Mouse (Mus musculus) cerebellum, adult (tissue): ENCODE measurements around the gene Snrnp200.
"Not testable (repeated sequence)": the region's sequence is repeated elsewhere in the genome, so short reads cannot be mapped to it uniquely, and the experiment has no call there.

ENCODE experiments used
- ATAC-seq: cut with Nextera tagmentation; 2 replicates; pipeline ENCODE4 v1.9.2; 2017; ENCODE audit warnings: mild to moderate bottlenecking, moderate library complexity, mixed read lengths; ENCODE audit not compliant: insufficient number of reproducible peaks, low FRiP score, low TSS enrichment

The Snrnp200 gene

DNA sequence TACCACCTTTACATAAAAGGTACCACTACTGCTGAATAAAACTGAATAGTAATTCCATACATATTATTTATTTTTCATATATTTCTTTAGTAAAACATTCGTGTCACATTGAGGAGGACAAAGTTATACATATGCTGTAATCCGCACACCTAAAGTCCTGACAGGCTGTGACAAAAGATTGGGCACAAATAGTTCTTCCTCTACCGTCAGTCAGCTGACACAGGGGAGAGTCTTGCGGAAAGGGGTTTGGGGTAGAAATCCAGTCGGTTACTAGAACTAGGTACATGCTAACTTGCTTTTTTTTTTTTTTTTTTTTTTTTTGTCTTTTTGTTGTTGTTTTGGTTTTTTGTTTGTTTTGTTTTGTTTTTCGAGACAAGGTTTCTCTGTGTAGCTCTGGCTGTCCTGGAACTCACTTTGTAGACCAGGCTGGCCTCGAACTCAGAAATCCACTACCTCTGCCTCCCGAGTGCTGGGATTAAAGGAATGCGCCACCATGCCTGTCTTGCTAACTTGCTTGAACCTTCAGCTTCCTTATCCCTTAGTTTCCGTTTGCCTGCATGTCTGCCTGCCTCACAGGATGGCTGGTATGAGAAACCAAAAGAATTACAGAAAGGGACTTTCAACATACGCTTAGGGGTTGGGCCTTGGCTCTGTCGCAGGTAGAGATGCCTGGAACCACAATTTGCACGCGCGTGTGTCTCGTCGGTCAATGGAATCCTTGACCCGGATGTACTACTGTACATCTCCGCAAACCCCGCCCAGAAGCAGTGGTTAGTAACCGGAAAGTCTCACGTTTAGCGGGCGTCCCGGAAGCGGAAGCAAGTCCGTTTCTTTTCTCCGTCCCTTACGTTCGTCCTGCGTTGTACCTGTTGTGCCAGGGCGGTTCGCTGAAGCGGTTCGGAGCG, at the start of gene Snrnp200, which contains the start of gene 1810024B03Rik:
TSS of gene Snrnp200 (plus strand) at position 840 of the 905 bp plus-strand sequence.
TSS of gene 1810024B03Rik (minus strand) at position 734 of the 905 bp plus-strand sequence.
- peak; percentile 95 for ATAC-seq

DNA sequence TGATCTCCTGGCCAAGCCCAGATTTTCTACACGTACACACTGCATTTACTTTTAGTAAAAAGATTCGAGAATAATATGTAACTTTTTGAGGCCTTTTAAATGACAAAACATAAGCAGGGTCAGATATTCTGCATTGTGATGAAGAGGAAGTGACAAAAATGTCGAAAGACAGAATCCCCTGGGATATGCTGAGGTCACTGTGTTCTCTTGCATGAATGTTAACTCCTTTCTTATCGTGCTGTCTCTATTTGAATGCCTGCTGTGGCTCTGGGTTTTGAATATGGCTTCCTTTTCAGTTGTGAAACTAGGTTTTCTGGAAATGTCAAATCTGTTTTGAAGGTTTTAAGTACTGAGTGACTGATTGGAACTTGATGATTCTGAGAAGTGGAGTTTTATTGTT, 42.5 kb upstream of the Snrnp200 start:
- no peak for ATAC-seq

DNA sequence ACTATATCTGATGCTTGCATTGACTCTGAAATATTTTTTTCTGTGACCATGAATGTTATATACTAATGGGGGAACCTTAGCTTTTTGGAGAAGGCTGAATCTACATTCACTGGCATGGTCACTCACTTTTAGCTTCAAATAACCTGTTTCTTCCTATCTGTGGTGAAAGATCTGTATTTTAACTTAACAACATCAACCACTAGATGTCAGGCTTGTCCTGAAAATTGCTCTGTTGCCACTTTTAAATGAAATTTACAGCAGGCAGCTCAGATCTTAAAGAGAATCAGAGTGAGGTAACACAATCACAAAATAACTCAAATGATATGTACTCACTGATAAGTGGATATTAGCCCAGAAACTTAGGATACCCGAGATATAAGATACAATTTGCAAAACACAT, 41.9 kb upstream of the Snrnp200 start:
- not testable (repeated sequence) for ATAC-seq

DNA sequence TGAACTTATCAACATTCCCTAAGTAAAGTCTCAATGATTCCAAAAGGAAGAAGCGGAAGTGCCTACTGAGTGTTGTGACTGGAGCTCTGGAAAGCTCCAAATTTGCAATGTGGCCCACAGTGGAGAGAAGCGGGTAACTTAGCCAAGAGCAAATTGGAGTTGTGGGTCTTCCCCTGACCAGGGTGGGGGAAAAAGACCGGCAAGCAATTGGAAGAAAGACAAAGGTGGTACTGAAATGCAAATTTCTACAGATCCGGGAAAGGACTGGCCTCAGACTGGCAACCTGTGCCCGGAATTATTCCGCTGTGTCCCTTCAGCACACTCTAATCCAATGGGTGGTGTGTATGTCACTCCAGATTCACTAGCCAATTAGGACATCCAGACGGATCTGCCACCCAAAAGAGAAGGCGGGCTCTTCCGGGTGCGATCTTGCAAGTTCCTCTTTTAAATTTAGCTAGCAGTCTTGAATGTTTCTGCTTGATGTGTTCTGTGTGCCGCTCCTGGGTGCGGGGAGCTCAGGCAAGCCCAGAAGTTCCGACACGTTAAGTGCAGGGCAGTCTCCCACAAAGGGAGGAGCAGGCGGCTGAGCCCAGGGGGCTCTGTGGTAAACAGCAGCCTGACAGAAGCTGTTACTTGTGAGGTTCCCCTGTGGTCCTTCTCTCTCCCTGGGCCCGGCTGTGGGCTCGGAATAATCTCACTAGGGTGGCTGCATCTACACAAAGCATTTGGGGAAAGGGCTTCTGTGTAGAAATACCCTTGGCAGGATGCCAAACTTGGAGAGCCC, 25.4 kb upstream of the Snrnp200 start:
- peak; percentile 100 for ATAC-seq

GRCm38 (mm10) chr2:127189574-127189973, 18.6 kb upstream of the Snrnp200 start:
- ATAC-seq = no peak

- ATAC-seq = no peak
Observed at GRCm38 (mm10) chr2:127204932-127205331, 3.3 kb upstream of the Snrnp200 start.

DNA sequence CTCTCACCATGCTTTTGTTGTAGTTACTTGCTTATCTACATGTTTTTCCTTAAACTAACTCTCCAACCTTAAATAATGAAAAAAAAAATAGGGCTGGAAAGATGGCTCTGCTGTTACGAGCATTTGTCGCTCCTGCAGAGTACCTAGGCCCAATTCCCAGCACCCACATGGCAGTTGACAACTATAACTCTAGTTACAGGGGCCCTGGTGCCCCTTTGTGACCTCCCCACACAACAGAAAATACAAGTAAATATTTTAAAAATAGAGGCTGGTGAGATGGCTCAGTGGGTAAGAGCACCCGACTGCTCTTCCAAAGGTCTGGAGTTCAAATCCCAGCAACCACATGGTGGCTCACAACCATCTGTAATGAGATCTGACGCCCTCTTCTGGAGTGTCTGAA, 2.2 kb upstream of the Snrnp200 start:
- not testable (repeated sequence) for ATAC-seq

DNA sequence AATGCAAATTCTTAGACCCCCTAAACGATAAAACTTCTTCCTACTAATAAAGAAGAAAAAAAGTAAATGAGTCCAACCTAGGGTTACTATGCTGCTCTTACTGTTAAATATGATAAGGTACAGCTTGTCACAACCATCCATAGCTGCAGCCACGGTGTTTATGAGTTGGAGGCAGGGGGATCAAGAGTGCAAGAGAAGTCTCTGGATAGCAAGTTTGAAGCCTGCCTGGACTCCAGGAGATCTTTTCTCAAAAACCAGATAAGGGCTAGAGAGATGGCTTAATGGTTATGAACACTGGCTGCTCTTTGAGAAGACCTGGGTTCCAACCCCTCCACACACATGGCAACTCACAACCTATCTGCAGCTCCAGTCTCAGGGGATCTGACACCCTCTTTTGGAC, 1.3 kb upstream of the Snrnp200 start:
- no peak for ATAC-seq

DNA sequence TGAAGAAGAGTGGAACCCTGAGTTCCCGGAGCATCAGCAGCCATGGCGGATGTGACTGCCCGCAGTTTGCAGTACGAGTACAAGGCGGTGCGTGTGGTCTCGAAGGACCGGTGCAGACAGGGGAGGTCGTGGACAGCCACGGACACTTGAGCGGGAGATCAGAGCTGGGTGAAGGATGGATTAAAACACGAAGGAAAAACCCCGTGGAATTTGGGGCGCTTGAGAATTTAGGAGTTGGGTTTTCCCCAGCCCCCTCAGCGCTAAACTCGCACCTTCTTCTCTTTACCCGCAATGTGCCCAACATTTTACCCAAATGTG, 225 bp downstream of the Snrnp200 start:
- peak; percentile 32; the same call in 1 of the 2 replicates for ATAC-seq

DNA sequence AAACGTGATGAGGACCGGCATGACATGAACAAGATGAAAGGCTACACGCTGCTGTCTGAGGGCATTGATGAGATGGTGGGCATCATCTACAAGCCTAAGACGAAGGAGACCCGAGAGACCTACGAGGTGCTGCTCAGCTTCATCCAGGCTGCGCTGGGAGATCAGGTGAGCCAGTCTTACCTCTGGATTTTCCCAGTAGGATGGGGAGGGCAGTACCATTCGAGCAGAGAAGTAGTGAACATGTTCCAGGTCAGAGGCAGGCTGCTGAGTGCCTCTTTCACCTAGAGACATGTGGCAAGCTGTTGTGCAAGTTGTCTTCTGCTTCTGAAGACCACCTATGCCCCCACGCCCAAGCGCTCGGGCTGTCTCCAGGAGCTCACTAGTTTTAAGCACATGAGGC, 2.5 kb downstream of the Snrnp200 start:
- no peak for ATAC-seq

- no peak for ATAC-seq
Observed at GRCm38 (mm10) chr2:127217746-127218145, 9.6 kb downstream of the Snrnp200 start.

DNA sequence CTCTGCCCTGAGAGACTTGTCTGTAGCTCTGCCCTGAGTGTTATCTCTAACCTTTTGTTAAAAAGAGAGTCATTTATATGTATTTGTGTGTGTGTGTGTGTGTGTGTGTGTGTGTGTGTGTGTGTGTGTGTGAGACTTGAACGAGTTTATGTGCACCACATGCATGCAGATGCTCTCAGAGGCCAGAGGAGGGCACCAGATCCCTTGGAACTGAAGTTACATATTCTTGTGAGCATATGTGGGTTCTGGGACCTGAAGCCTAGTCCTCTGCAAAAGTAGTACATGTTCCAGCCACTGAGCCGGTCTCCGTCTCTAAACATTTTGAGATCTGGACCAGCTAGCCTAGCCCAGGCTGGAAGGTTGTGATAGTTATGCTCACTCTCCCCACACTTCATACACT, 17.1 kb downstream of the Snrnp200 start:
- no peak for ATAC-seq

DNA sequence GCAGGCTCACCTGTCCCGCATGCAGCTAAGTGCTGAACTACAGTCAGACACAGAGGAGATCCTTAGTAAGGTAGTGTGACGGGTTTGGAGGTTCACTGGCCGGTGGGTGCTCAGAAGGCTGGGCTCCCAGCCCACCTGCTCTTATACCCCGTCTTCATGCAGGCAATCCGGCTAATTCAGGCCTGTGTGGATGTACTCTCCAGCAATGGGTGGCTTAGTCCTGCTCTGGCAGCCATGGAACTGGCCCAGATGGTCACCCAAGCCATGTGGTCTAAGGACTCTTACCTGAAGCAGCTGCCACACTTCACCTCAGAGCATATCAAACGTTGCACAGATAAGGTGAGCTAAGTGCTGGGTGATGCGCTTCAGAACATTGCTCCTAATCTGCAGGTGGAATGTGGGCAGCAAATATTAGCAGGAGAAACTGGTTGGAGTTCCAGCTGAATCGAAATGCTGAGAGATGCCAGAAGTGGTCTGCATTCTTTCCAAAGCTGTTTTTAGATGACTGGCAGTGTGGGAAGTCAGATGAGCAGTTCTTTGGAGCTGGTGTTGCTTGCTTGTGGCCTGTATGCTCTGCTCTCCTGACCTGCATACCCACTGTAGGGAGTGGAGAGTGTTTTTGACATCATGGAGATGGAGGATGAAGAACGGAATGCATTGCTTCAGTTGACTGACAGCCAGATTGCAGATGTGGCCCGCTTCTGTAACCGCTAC, 29.9 kb downstream of the Snrnp200 start:
- ATAC-seq = no peak

DNA sequence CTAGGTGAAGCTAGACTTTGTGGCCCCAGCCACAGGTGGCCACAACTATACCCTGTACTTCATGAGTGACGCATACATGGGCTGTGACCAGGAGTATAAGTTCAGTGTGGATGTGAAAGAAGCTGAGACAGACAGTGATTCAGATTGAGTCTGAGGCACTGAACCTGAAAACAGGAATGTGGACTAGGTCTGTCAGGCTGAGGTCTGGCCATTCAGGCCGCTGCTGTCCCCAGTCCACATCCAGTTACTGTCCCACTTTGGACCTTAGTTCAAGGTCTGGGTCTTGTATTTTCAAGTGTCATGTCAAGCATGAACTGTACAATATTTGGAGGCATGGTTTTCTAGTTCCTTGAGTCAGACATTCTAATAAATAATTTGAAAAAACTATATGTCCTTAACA, 31.9 kb downstream of the Snrnp200 start:
- no peak for ATAC-seq

GRCm38 (mm10) chr2:127247592-127248333, 39.6 kb downstream of the Snrnp200 start, which contains the start of the genes Ciao1 and Tmem127:
Ciao1 (minus strand) TSS chr2:127247816.
Tmem127 (plus strand) TSS chr2:127247908.
- peak; percentile 97 for ATAC-seq

- ATAC-seq = peak; percentile 11
Observed at GRCm38 (mm10) chr2:127248334-127249004, 40.3 kb downstream of the Snrnp200 start.

- no peak for ATAC-seq
Observed at GRCm38 (mm10) chr2:127250291-127251008, 42.3 kb downstream of the Snrnp200 start.

GRCm38 (mm10) chr2:127251457-127251856, 43.3 kb downstream of the Snrnp200 start:
- no peak for ATAC-seq
